Mouse (Mus musculus) T-helper 1 cell (primary cell): ENCODE results near the gene Serpine2.

ENCODE experiments used
- in situ Hi-C: fragments of 300-600 bp; cut with MboI, MseI; formaldehyde crosslinking; loops from one replicate; pipeline ENCODE4 v1.15.1; 2025; ENCODE audit warnings: high pct_unique_total_duplicates

The Serpine2 gene

GRCm38 (mm10) chr1:79861130-79861942 lies at the start of gene Serpine2:
Gene Serpine2 (minus strand): TSS chr1:79861180.
- in situ Hi-C loops = no loop called here

- in situ Hi-C loops = no loop called here
These were observed 46.8 kb upstream of the Serpine2 start for GRCm38 (mm10) chr1:79907811-79908210.

- in situ Hi-C loops = no loop called here
These were observed 44.3 kb upstream of the Serpine2 start for GRCm38 (mm10) chr1:79905241-79905640.

GRCm38 (mm10) chr1:79902901-79903300 lies 41.9 kb upstream of the Serpine2 start:
- in situ Hi-C loops = no loop called here

- in situ Hi-C loops = no loop called here
These were observed 21.7 kb upstream of the Serpine2 start for GRCm38 (mm10) chr1:79882648-79883047.

- in situ Hi-C loops = no loop called here
These were observed 13.8 kb upstream of the Serpine2 start for GRCm38 (mm10) chr1:79874741-79875140.

- in situ Hi-C loops = no loop called here
These were observed 455 bp downstream of the Serpine2 start for GRCm38 (mm10) chr1:79860411-79861039.

GRCm38 (mm10) chr1:79859975-79860374 lies 1.0 kb downstream of the Serpine2 start:
- in situ Hi-C loops = no loop called here

- in situ Hi-C loops = no loop called here
These were observed 2.0 kb downstream of the Serpine2 start for GRCm38 (mm10) chr1:79859026-79859425.

GRCm38 (mm10) chr1:79858389-79858994 lies 2.5 kb downstream of the Serpine2 start:
- in situ Hi-C loops = no loop called here

- in situ Hi-C loops = no loop called here
These were observed 3.1 kb downstream of the Serpine2 start for GRCm38 (mm10) chr1:79857681-79858388.

- in situ Hi-C loops = no loop called here
These were observed 4.2 kb downstream of the Serpine2 start for GRCm38 (mm10) chr1:79856756-79857155.

GRCm38 (mm10) chr1:79853527-79853926 lies 7.5 kb downstream of the Serpine2 start:
- in situ Hi-C loops = no loop called here

- in situ Hi-C loops = no loop called here
These were observed 10.6 kb downstream of the Serpine2 start for GRCm38 (mm10) chr1:79850341-79850740.

GRCm38 (mm10) chr1:79848663-79849062 lies 12.3 kb downstream of the Serpine2 start:
- in situ Hi-C loops = no loop called here

GRCm38 (mm10) chr1:79846891-79847290 lies 14.1 kb downstream of the Serpine2 start:
- in situ Hi-C loops = no loop called here

- in situ Hi-C loops = no loop called here
These were observed 28.1 kb downstream of the Serpine2 start for GRCm38 (mm10) chr1:79832719-79833404.

GRCm38 (mm10) chr1:79823951-79824633 lies 36.9 kb downstream of the Serpine2 start:
- in situ Hi-C loops = no loop called here

- in situ Hi-C loops = no loop called here
These were observed 38.0 kb downstream of the Serpine2 start for GRCm38 (mm10) chr1:79822806-79823525.

- in situ Hi-C loops = no loop called here
These were observed 41.6 kb downstream of the Serpine2 start for GRCm38 (mm10) chr1:79819296-79819879.
